Mouse (Mus musculus) C2C12 (cell line): ENCODE measurements around the gene Tmcc3.

Experiments used
- CTCF ChIP-seq: IDR thresholded peaks from one replicate; pipeline ENCODE4 v1.5.1; 2011; ENCODE audit not compliant: control insufficient read depth, insufficient read depth, insufficient read length
- MAX ChIP-seq: IDR thresholded peaks from one replicate; pipeline ENCODE4 v1.6.1; 2011; ENCODE audit warnings: mild to moderate bottlenecking, control low read depth
- MYOD1 ChIP-seq: IDR thresholded peaks from one replicate; pipeline ENCODE4 v1.6.1; 2011; ENCODE audit warnings: low read depth; ENCODE audit not compliant: control insufficient read depth, insufficient read length
- USF1 ChIP-seq: IDR thresholded peaks from one replicate; pipeline ENCODE4 v1.6.1; 2011; ENCODE audit warnings: low read depth, mild to moderate bottlenecking, control low read depth, moderate library complexity

- no peak for TF ChIP-seq CTCF
- TF ChIP-seq MYOD1 = no peak
- peak; percentile 23 for TF ChIP-seq MAX
- TF ChIP-seq USF1 = peak; percentile 62
Observed at GRCm38 (mm10) chr10:94480380-94481101, 168.8 kb downstream of the Tmcc3 start.
